Mouse (Mus musculus): ENCODE results near the gene Dcaf10. TPM values are rescaled to one million over a fixed set of nuclear protein-coding genes. Genes with fewer than 3 reads are reported as not detected.

Dcaf10 gene
- polyA plus RNA-seq, 1 experiment from 2014 or later, result 13.8 TPM

- WGBS, result 43% methylated on average over 13 of the region's 13 CpGs
- Histone ChIP-seq H3K4me3 (no peak overlapping the region), H3K9me3 (no peaks in the 10 kb centered on the region), H3K27me3 (peaks cover 5% of the 10 kb centered on the region; the same call in 1 of the 2 replicates), H3K27ac (no peak overlapping the region), H3K36me3 (peaks cover 5% of the 10 kb centered on the region; the same call in 1 of the 2 replicates), H3K4me2 (replicated peaks) (no peak overlapping the region), H3K9ac (no peak overlapping the region), H3K4me1 (peaks cover 17% of the 10 kb centered on the region)
- 0 out of 2 replicates have a peak, but pooled peaks have one; percentile 54 for ATAC-seq (ENCODE audit: low FRiP score, low read depth)
These were observed 85.0 kb downstream of the Dcaf10 start for GRCm38 (mm10) chr4:45426724-45427457.

Small RNAs within 50 kb of the gene (microRNA-seq; reads per million reads assigned to microRNA genes)
- gene Gm25692, result not detected

Other genes with a start within 250 kb of the Dcaf10 start
- 213 and 223 TPM in 2 replicates for gene Tomm5, start 234.0 kb upstream of the Dcaf10 start, polyA plus RNA-seq (2015; fragmentation: Nextera tagmentation; extraction: Ambion mirVana)
- gene Frmpd1, start 157.2 kb upstream of the Dcaf10 start, polyA plus RNA-seq (2015; fragmentation: Nextera tagmentation; extraction: Ambion mirVana), result 2.8 and 4.6 TPM in 2 replicates
- gene Trmt10b, start 45.0 kb upstream of the Dcaf10 start, polyA plus RNA-seq (2015; fragmentation: Nextera tagmentation; extraction: Ambion mirVana), result 19.9 TPM in 2 replicates
- gene Exosc3, start 631 bp downstream of the Dcaf10 start, polyA plus RNA-seq (2015; fragmentation: Nextera tagmentation; extraction: Ambion mirVana), result 74.0 and 79.1 TPM in 2 replicates
- gene Slc25a51, start 66.7 kb downstream of the Dcaf10 start, polyA plus RNA-seq (2015; fragmentation: Nextera tagmentation; extraction: Ambion mirVana), result 53.9 and 68.1 TPM in 2 replicates
- 3.9 TPM in 2 replicates for gene Shb, start 190.4 kb downstream of the Dcaf10 start, polyA plus RNA-seq (2015; fragmentation: Nextera tagmentation; extraction: Ambion mirVana)

Measured in limb, embryonic 13.5 days (tissue).